Mouse (Mus musculus) neutrophil, adult 5-6 weeks (primary cell): ENCODE measurements around the gene Fat3. TPM values are rescaled to one million over a fixed set of nuclear protein-coding genes. Genes with fewer than 3 reads are reported as not detected.

Source experiments
- ATAC-seq: fragments of 151-379, 151-347 bp; 2 replicates; pipeline ENCODE4 v1.8.0; 2017; ENCODE audit warnings: mild to moderate bottlenecking, moderate TSS enrichment; ENCODE audit not compliant: insufficient number of reproducible peaks, poor library complexity, low FRiP score, severe bottlenecking; ENCODE audit errors: extremely low read depth
- total RNA-seq: library from RNA; stranded (forward); fragments of 200-1000 nt; gene quantifications from 2 replicates; pipeline ENCODE4 v1.2.3, GENCODE M21; 2017

Fat3 gene
- total RNA-seq, 1 experiment from 2014 or later: 0.12 TPM

DNA sequence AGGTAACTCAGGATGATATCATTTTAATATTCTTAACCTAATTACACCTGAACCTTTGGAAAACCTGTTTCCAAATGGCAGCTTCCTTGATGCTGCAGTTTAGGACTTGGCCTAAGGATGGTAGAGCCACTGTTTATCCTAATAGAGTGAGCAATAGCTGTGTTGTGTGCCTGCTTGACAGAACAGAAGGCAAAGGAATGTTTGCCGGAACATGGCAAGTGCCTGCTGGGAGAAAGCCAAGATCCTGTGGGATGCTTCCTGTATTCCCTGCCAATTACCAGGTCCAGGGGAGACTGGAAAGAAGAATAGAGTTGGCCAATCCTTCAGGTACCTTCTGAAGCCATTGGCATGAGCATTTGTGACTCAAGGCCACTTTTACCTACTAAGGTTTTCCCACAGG lies 300.1 kb downstream of the Fat3 start:
- no peak for ATAC-seq

DNA sequence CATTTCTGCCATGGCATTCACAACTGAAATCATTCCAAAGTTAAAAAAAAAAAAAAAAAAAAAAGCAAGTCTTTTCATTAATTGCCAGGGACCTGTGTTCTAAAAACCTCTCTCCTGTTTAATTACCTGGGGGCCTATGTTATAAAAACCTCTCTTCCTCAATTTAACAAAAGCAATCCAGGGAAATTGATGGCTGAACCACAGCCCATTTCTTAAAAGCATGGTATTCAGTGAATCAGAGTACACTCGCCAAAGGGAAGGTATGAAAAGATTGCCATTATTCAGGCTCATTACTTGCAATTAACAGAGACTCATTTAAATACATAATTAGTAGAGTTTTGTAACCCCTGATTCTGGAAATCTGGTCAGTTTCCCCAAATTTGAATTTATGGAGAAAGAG lies 314.6 kb downstream of the Fat3 start:
- ATAC-seq: no peak

GRCm38 (mm10) chr9:16169238-16169637 lies 331.8 kb downstream of the Fat3 start:
- no peak for ATAC-seq

- no peak for ATAC-seq
These were observed 333.0 kb downstream of the Fat3 start for GRCm38 (mm10) chr9:16168051-16168450.

- ATAC-seq: no peak
These were observed 341.7 kb downstream of the Fat3 start for GRCm38 (mm10) chr9:16159366-16159765.

DNA sequence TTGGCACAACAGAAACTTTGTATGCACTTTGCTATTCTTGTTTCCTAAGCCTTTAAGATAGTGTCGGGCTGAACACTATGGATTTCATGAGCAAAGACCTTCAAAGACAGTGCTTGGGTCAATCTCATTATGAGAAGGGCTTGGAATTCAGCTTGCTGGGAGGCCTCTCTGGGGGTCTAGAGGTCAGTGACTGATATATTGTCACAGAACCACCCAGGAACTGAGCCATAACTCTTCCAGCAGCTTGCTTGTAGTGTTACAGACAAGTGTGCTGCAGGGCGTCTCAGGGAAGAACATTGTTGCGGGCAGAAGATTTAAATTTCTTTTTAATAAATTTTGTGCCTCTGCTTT lies 347.5 kb downstream of the Fat3 start:
- ATAC-seq: no peak

GRCm38 (mm10) chr9:16152756-16153579 lies 348.1 kb downstream of the Fat3 start:
- no peak for ATAC-seq

- ATAC-seq: no peak
These were observed 351.0 kb downstream of the Fat3 start for GRCm38 (mm10) chr9:16150046-16150445.

GRCm38 (mm10) chr9:16147735-16148134 lies 353.4 kb downstream of the Fat3 start:
- ATAC-seq: no peak

DNA sequence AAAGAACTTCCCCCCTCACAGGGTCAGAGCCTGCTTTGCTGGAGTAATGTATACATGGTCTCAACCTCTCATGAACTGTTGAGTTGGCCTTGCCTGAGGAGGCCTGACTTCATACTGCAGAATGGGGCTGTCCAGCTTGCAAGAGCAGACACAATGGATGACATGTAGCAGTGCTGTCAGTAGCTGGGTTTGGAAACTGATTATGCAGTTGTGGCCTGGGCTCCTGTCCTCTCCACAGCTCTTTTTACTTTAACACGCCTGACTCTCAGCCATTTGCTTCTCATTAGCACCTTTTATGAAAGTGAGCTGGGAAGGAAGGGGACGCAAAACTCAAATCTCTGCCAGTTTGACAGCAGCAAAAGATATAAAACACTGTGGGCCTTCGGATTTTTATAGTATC lies 356.4 kb downstream of the Fat3 start:
- no peak for ATAC-seq

DNA sequence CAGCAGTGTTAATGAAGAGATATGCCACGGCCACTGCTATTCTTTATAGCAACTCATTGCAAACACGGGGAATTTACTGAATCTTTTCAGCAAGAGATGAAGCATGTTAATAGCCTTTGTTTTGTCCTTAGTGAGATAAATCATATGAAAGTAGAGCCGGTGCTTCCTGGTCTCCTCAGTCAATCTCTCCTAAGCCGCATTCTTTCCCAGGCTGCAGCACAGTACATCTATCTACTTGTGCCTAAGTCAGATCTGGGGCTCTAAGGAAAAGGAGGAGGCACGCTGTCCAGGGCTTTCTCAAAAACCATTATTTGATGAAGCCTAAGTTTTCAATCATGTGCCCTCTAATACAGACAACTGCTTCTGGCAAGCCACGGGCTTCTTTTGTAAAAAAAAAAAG lies 361.8 kb downstream of the Fat3 start:
- no peak for ATAC-seq

DNA sequence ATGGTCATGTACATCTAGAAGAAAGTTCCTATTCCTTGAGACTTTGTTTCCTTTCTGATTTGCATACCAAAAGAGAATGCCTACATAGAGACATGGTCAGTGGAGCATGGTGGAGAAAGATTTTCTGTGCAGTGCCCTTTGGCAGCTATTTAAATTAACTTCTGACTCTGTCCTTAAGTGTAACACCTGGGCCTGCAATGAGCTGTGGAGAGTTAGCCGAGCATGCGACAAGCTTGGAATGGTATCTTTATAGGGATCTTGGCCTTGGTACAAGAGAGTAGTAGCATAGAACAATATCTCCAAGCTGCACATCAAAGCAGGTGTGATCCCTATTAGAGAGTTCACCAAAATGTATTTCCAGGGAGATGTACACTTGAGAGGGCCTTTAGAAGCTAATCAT lies 368.0 kb downstream of the Fat3 start:
- no peak for ATAC-seq

DNA sequence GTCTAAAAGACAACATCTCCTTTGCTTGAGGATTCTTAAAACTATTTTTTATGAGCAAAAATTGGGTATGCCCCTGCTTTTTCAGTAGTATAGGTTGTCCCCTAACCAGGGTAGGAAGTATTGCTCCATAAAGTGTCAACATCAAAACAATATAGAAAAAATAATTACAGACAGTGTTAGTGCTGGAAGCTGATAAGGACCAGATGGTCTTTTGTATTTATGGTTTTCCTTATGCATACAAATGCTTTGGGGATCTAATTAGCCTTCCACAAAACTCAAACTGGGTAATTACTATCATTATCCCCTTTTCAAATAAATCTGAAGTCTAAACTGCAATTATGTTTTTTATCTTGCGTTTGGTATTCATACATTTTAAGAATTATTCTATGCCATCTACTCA lies 368.5 kb downstream of the Fat3 start:
- no peak for ATAC-seq

GRCm38 (mm10) chr9:16121756-16122155 lies 379.3 kb downstream of the Fat3 start:
- no peak for ATAC-seq

DNA sequence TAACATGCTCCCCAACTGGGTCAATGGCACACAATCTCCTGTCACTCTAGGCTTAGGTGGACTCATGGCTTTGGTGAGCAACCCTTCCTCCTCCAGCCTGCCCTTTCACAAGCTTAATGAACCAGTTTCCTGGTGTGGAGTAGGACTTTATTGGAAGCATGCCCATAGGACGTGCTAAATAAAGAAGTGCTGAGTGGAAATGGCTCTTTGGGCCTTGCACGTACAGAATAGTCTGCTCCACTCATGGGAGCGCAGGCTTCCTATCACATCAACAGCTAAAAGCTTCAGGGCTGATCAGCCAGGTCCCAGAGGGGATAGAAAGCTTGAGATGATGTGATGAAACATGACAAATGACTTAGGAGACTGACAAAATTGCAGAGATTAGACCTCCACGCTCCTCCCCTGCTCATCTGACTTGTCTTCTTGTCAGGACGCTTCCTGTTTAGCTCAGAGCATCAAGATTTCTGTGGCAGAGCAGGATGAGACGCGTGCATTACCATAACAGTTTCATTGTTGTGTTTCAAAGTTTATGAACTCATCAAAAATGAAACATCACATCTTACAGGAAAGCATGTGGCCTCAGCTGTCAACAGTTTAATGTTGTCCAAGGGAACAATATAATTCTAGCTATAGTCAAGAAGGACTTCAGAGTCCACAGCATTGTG lies 386.1 kb downstream of the Fat3 start:
- ATAC-seq: no peak

GRCm38 (mm10) chr9:16113936-16114642 lies 387.0 kb downstream of the Fat3 start:
- ATAC-seq: no peak

DNA sequence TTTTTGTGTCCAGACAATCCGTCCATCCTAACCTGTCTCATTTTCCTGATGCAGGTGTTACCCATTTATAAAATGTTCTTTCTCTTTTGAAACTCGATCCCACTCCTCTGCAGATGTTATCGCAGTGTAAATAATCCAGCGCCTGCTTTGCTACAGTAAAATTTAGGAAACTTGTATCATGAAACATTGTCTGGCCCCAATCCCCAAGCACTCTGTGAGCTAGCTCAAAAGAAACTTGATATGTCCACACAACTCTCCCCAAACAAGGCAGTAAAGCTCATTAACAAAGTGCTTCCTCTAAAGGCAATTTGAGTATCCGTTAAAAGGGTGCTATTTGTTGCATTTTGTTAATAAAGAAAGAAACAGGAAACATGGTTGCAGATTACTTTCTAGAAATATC lies 393.2 kb downstream of the Fat3 start:
- ATAC-seq: no peak

DNA sequence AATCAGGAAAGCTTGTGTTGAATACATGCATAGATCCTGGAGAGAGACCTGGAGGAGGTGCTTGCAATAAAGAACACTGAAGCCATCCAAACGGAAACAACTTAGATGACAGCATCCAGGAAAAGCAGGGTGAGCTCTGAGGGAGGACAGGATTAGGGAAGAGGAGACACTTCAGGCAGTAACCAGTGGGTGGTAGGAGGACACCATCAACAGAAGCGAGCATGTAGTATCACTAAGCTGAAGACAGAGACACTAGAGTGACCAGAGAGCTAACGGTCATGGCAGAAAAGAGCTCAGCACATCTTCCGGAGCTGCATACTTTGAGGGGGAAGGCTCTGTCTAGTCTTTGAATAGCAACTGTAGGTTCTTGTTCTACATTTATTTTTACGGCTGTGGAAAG lies 393.7 kb downstream of the Fat3 start:
- no peak for ATAC-seq

- ATAC-seq: no peak
These were observed 402.5 kb downstream of the Fat3 start for GRCm38 (mm10) chr9:16098553-16098952.

- no peak for ATAC-seq
These were observed 407.9 kb downstream of the Fat3 start for GRCm38 (mm10) chr9:16093047-16093668.
